Mouse (Mus musculus) bone marrow macrophage, adult 2 months (primary cell): ENCODE results near the gene Efhd2.

ENCODE experiments used
- CTCF ChIP-seq: IDR thresholded peaks from 2 replicates; pipeline ENCODE4 v1.5.1; 2012; ENCODE audit warnings: low read depth, mild to moderate bottlenecking, low read length, moderate library complexity
- POLR2A ChIP-seq: IDR thresholded peaks from 2 replicates; pipeline ENCODE4 v1.6.1; 2012; ENCODE audit warnings: mild to moderate bottlenecking, low read depth, low read length, borderline replicate concordance

DNA sequence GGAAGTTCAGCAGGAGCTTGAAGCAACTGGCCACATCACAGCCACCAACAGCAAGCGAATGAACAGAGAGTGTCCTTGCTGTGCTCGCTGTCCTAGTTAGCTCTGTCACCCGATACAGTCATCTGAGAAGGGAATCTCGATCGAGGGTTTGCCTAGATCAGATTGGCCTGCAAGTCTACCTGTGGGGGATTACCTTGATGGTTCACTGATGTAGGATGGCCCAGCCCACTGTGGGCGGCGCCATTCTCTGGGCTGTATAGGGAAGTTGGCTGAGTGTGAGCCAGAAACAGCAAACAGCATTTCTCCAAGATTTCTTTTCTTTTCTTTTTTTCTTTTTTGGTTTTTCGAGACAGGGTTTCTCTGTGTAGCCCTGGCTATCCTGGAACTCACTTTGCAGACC lies 10.2 kb downstream of the Efhd2 start:
- no peak for TF ChIP-seq CTCF
- no peak for TF ChIP-seq POLR2A
